Mouse (Mus musculus) midbrain, embryonic 13.5 days (tissue): ENCODE data around the gene Odf3l2. TPM values are rescaled to one million over a fixed set of nuclear protein-coding genes. Genes with fewer than 3 reads are reported as not detected.

ENCODE experiments used
- ATAC-seq: fragments of 200-750 bp; cut with Nextera tagmentation; 2 replicates; pipeline ENCODE4 v1.8.0; 2017; ENCODE audit warnings: mild to moderate bottlenecking, moderate TSS enrichment, moderate library complexity
- H3K27ac ChIP-seq: fragments of 300-500 bp; sonication (generic); 2 replicates; pipeline ENCODE4 v1.5.1; 2015; ENCODE audit warnings: inconsistent platforms, mild to moderate bottlenecking, moderate library complexity
- H3K27me3 ChIP-seq: fragments of 300-500 bp; sonication (generic); 2 replicates; pipeline ENCODE4 v1.6.1; 2015; ENCODE audit warnings: mild to moderate bottlenecking, inconsistent platforms
- H3K36me3 ChIP-seq: fragments of 300-500 bp; sonication (generic); 2 replicates; pipeline ENCODE4 v1.6.1; 2015; ENCODE audit warnings: mild to moderate bottlenecking, inconsistent platforms
- H3K4me1 ChIP-seq: fragments of 300-500 bp; sonication (generic); replicated peaks from 2 replicates; pipeline ENCODE4 v1.6.1; 2015; ENCODE audit warnings: inconsistent platforms
- H3K4me2 ChIP-seq: fragments of 300-500 bp; sonication (generic); replicated peaks from 2 replicates; pipeline ENCODE4 v1.6.1; 2015; ENCODE audit warnings: moderate library complexity, mild to moderate bottlenecking, inconsistent platforms
- H3K4me3 ChIP-seq: fragments of 300-500 bp; sonication (generic); replicated peaks from 2 replicates; pipeline ENCODE4 v1.5.1; 2015; ENCODE audit warnings: mild to moderate bottlenecking, inconsistent platforms
- H3K9ac ChIP-seq: fragments of 300-500 bp; sonication (generic); replicated peaks from 2 replicates; pipeline ENCODE4 v1.6.1; 2015; ENCODE audit warnings: mild to moderate bottlenecking, inconsistent platforms
- H3K9me3 ChIP-seq: fragments of 300-500 bp; sonication (generic); 2 replicates; pipeline ENCODE4 v1.6.1; 2016; ENCODE audit warnings: mild to moderate bottlenecking, inconsistent platforms
- WGBS: fragments of 180-500 bp; shearing (Covaris S2); methylation state at CpG from one replicate; pipeline ENCODE4 v1.1.7; 2015; 5-methylcytosine and 5-hydroxymethylcytosine counted together
- polyA plus RNA-seq: library from polyadenylated mRNA; unstranded; fragments of >200 nt; fragmentation: Nextera tagmentation; extraction: Ambion mirVana; gene quantifications from 2 replicates; pipeline ENCODE4 v1.2.1, GENCODE M21; 2015

Gene Odf3l2
- polyA plus RNA-seq, 1 experiment from 2014 or later, result not detected

DNA sequence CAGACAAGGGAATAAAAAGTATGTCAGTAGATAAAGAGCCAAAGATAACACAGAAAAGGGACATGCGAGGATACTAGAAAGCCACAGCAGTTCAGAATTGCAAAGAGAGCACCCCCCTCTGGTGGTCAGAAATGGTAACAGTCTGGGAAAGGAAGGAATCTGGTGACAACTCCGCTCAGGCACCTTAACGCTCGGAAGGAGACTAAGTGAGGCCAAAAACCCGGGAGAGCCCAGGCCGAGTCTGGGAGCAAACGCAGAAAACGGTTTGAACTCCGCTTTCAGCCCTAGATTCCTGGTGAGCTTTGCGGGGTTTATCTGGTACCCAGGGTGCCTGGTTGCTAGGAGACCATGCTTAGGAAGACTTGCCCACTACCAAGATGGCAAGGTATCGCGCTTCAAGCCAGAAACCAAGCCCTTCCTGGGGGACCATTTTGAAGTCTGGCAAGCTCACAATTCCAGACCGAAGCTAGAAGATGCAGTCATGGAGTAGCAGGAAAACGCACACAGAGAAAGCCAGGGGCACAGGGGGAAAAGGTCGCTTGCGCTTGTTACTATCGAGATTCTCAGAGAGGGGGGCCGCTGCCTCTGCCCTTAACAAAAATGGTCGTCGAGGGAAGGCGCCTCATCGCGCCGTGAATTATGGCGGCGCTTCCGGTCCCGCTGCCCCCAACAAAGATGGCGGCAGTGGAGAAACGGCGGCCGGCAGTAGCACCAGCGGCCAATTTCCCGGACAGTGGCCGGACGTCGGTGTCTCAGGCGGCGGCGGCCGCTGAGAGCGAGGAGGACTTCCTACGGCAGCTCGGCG is 23.4 kb upstream of the Odf3l2 start, which contains the start of gene Tpgs1:
Gene Tpgs1 (plus strand): TSS at position 599 of the 805 bp plus-strand sequence.
- peak; percentile 83 for ATAC-seq
- Histone ChIP-seq H3K4me1 (peaks cover 28% of the 10 kb centered on the region), H3K27ac (peak within 1 kb of the TSS; percentile 98), H3K4me2 (peak within 1 kb of the TSS; percentile 86), H3K9me3 (no peaks in the 10 kb centered on the region), H3K4me3 (peak within 1 kb of the TSS; percentile 95), H3K27me3 (no peaks in the 10 kb centered on the region), H3K36me3 (peaks cover 16% of the 10 kb centered on the region), H3K9ac (peak within 1 kb of the TSS; percentile 95)
- WGBS, result under 1% methylated on average over 45 of the region's 45 CpGs

DNA sequence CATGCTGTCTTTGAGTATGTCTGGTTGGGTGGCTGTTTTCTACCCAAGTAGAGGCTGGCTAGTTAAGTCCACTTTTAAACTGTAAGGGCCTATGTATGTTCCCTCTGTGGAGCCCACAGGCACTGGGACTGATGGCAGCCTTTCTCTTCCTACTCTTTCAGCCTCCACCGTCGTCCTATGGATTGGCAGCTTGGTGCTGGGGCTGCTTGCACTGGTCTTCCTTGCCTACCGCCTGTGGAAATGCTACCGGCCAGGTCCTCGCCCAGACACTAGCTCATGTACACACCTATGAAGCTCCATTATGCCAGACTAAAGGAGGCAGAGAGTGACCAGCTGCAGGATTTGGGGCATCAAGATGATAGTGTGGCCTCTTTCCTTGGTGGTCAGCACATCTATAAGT is 22.5 kb upstream of the Odf3l2 start:
- Histone ChIP-seq H3K9ac (peak overlapping the region; percentile 8; the same call in 1 of the 2 replicates), H3K36me3 (peaks cover 8% of the 10 kb centered on the region), H3K4me1 (peaks cover 28% of the 10 kb centered on the region), H3K27ac (peak overlapping the region; percentile 98), H3K4me2 (peak overlapping the region; percentile 86), H3K4me3 (peak overlapping the region; percentile 95; the same call in 1 of the 2 replicates), H3K9me3 (no peaks in the 10 kb centered on the region), H3K27me3 (no peaks in the 10 kb centered on the region)
- ATAC-seq, result no peak
- WGBS, result 81% methylated on average over 5 of the region's 5 CpGs

DNA sequence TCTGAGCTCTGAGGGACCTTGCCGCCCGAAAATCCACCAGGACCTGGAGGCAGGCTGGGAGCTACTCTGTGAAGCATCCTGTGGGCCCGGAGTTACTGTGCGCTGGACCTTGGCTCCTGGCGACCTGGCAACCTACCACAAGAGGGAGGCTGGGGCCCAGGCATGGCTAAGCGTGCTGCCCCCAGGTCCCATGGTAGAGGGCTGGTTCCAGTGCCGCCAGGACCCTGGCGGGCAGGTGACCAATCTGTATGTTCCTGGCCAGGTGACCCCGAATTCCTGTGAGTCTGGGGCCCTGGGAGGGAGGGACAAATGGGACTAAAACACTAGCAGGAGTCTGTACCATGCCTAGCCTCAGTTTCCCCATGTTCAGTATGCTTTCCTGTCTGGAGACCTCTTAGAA is 21.0 kb upstream of the Odf3l2 start:
- no peak overlapping the region for H3K4me2 ChIP-seq
- no peaks in the 10 kb centered on the region for H3K36me3 ChIP-seq
- H3K27me3 ChIP-seq, result no peaks in the 10 kb centered on the region
- no peak overlapping the region for H3K9ac ChIP-seq
- ATAC-seq, result no peak
- no peak overlapping the region for H3K4me3 ChIP-seq
- peaks cover 28% of the 10 kb centered on the region for H3K4me1 ChIP-seq
- H3K9me3 ChIP-seq, result no peaks in the 10 kb centered on the region
- WGBS, result 73% methylated on average over 9 of the region's 9 CpGs
- H3K27ac ChIP-seq, result no peak overlapping the region

DNA sequence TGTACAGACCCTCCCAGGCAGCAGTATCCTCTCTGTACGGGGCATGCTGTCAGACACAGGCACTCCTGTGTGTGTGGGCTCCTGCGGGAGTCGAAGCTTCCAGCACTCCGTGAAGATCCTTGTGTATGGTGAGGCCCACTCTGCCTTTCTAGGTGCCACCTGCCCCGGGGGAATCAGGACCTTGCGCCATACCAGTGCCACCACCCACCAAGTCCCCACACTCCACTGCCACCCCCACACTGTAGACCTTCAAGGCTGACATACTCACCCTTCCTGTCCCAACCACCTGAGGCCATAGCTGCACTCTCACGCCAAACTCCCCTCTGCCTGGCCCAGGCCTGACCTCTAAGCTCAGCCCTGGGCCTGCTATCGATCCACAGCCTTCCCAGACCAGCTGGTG is 19.5 kb upstream of the Odf3l2 start:
- Histone ChIP-seq H3K4me2 (no peak overlapping the region), H3K4me1 (peaks cover 14% of the 10 kb centered on the region), H3K4me3 (no peak overlapping the region), H3K9me3 (no peaks in the 10 kb centered on the region), H3K27me3 (no peaks in the 10 kb centered on the region), H3K9ac (no peak overlapping the region), H3K36me3 (no peaks in the 10 kb centered on the region), H3K27ac (no peak overlapping the region)
- no peak for ATAC-seq
- 83% methylated on average over 8 of the region's 8 CpGs for WGBS

DNA sequence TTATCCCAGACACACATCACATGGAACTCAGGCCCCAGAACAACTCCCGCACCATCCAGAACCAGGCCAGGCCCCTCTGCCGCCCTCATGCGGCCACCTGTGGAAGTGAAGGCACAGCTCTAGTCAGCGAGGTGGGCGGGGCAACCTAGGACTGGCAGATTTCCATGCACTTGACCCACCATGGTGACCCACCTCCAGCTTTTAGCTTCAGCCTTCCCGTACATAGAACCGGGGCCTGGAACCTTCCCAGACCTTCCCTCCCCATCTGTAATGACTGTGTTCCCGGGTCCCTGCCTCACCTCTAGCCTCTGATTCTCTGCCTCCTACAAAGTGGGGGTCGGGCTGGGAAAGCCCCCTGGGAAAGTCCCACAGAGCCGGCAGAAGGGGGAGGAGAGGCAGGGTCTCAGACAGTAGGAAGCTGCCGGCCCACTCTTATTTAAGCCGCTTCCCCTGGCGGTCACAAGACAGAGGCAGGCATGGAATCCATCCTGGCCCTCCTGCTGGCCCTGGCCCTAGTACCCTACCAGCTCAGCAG is 18.7 kb upstream of the Odf3l2 start, which contains the start of gene Madcam1:
Gene Madcam1 (plus strand): TSS at position 429 of the 535 bp plus-strand sequence.
- Histone ChIP-seq H3K4me2 (no peak within 1 kb of the TSS), H3K36me3 (no peaks in the 10 kb centered on the region), H3K27me3 (no peaks in the 10 kb centered on the region), H3K4me1 (peaks cover 12% of the 10 kb centered on the region), H3K27ac (no peak within 1 kb of the TSS), H3K9me3 (no peaks in the 10 kb centered on the region), H3K4me3 (no peak within 1 kb of the TSS), H3K9ac (no peak within 1 kb of the TSS)
- WGBS, result 9% methylated on average over 13 of the region's 13 CpGs
- 0 out of 2 replicates have a peak, but pooled peaks have one; percentile 10 for ATAC-seq

DNA sequence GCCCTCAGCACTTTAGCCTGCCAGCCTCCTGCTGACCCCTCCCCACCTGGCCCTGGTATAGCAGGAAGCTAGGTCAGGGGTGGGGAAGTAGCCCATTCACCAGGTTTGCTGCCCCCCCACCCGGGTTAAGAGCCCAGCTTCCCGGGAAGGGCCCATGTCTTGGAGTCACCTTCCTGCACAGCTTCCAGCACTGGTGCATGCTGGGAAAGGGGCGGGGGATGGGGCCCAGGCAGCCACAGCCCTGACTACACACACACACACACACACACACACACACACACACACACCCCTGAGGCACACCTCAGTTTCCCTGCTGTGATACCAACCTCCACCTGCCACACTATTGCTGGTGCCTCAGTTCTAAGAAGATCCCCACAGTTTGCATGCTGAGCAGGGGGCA is 16.3 kb upstream of the Odf3l2 start:
- Histone ChIP-seq H3K9ac (no peak overlapping the region), H3K27ac (no peak overlapping the region), H3K9me3 (no peaks in the 10 kb centered on the region), H3K36me3 (no peaks in the 10 kb centered on the region), H3K4me2 (no peak overlapping the region), H3K4me3 (no peak overlapping the region), H3K4me1 (peaks cover 4% of the 10 kb centered on the region; the same call in 1 of the 2 replicates), H3K27me3 (no peaks in the 10 kb centered on the region)
- no peak for ATAC-seq
- WGBS, result 38% methylated on average over 3 of the region's 3 CpGs

DNA sequence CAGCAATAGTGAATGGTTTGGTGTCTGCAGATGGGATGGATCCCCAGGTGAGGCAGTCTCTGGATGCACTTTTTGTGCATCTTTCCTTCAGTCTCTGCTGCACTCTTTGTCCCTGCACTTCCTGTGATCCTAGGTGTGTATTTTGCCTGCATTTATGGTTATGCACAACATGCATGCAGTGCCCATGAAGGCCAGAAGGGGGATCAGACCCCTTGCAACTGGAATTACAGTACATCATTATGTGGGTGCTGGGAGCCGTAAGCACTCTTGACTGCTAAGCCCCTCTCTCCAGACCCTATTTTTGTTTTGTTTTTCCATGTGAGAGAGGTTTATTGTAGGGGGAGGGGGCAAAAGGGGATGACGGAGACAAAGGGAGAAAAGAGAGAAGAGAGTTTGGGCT is 14.8 kb upstream of the Odf3l2 start:
- H3K4me2 ChIP-seq, result no peak overlapping the region
- H3K4me3 ChIP-seq, result no peak overlapping the region
- 66% methylated on average over 2 of the region's 2 CpGs for WGBS
- ATAC-seq, result no peak
- H3K27me3 ChIP-seq, result no peaks in the 10 kb centered on the region
- no peak overlapping the region for H3K27ac ChIP-seq
- no peaks in the 10 kb centered on the region for H3K9me3 ChIP-seq
- no peak overlapping the region for H3K9ac ChIP-seq
- H3K36me3 ChIP-seq, result no peaks in the 10 kb centered on the region
- peaks cover 8% of the 10 kb centered on the region for H3K4me1 ChIP-seq

DNA sequence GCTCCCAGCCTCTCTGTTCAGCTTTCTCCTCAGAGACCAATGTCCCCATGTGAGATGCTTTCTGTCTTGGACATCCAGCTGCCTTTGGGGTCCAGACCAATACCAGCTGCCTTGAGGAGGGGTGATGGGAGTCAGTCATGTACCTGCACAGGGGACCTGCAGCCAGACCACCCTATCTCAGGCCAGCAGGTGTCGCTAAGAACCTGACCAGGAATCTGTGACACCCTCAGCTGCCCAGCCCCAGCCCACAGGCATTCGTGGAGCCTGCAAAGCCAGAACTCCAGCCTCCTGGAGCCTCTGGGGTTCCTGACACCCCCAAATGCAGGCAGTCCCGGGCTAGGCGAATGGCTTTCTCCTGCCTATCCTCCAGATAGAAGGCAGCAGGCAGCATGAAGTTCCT is 13.3 kb upstream of the Odf3l2 start:
- ATAC-seq, result no peak
- Histone ChIP-seq H3K27ac (no peak overlapping the region), H3K9me3 (no peaks in the 10 kb centered on the region), H3K27me3 (no peaks in the 10 kb centered on the region), H3K4me1 (peaks cover 19% of the 10 kb centered on the region), H3K4me2 (no peak overlapping the region), H3K9ac (no peak overlapping the region), H3K36me3 (no peaks in the 10 kb centered on the region), H3K4me3 (no peak overlapping the region)
- WGBS, result 17% methylated on average over 4 of the region's 4 CpGs

DNA sequence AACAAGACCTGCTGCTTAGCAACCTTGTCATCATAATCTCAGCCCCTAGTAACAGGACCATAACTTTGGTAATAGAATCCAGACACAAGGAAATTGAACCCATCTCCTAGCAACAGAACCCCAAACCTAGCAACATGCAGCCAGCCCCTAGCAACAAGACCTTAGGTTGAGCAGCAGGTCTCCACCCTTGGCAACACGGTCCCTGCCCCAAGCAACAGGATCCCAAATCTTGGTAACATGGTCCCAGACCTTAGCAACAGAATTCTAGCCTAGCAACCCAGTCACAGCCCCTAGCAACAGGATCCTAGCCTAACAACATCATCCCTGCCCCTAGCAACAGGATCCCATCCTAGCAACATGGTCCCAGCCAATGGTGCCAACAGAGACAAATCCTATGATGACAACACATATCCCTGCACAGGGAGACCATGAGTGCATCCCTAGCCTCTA is 9.4 kb upstream of the Odf3l2 start:
- WGBS, result 0% methylated on average over 1 of the region's 1 CpGs
- H3K4me1 ChIP-seq, result peaks cover 21% of the 10 kb centered on the region
- H3K27me3 ChIP-seq, result no peaks in the 10 kb centered on the region
- H3K4me2 ChIP-seq, result 0 out of 2 replicates have a peak overlapping the region, but pooled peaks have one; percentile 3
- no peaks in the 10 kb centered on the region for H3K9me3 ChIP-seq
- H3K4me3 ChIP-seq, result no peak overlapping the region
- peak; percentile 90 for ATAC-seq
- no peak overlapping the region for H3K9ac ChIP-seq
- H3K27ac ChIP-seq, result peak overlapping the region; percentile 80
- no peaks in the 10 kb centered on the region for H3K36me3 ChIP-seq

DNA sequence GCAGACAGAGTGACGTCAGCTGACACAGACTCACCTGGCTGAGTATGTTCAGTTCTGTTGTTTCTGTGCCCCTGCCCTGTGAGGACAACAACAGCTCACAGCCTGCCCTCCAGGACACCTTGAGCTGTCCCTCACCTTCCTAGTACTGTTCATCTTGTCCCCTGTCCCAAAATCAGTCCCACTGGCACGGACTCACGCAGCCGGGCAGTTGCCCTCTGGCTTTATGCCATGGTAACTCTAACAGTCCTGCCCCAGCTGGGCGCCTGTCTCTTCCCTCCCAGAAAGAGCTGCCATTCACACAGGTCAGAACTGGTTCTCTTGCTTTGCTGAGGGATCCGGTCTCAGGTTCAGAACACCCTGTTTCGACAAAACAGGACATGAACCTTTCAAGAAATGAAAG is 7.3 kb upstream of the Odf3l2 start:
- no peak overlapping the region for H3K9ac ChIP-seq
- no peaks in the 10 kb centered on the region for H3K27me3 ChIP-seq
- WGBS, result 86% methylated on average over 7 of the region's 7 CpGs
- peaks cover 21% of the 10 kb centered on the region for H3K4me1 ChIP-seq
- no peak overlapping the region for H3K4me3 ChIP-seq
- no peaks in the 10 kb centered on the region for H3K9me3 ChIP-seq
- H3K36me3 ChIP-seq, result no peaks in the 10 kb centered on the region
- H3K27ac ChIP-seq, result no peak overlapping the region
- no peak for ATAC-seq
- no peak overlapping the region for H3K4me2 ChIP-seq

DNA sequence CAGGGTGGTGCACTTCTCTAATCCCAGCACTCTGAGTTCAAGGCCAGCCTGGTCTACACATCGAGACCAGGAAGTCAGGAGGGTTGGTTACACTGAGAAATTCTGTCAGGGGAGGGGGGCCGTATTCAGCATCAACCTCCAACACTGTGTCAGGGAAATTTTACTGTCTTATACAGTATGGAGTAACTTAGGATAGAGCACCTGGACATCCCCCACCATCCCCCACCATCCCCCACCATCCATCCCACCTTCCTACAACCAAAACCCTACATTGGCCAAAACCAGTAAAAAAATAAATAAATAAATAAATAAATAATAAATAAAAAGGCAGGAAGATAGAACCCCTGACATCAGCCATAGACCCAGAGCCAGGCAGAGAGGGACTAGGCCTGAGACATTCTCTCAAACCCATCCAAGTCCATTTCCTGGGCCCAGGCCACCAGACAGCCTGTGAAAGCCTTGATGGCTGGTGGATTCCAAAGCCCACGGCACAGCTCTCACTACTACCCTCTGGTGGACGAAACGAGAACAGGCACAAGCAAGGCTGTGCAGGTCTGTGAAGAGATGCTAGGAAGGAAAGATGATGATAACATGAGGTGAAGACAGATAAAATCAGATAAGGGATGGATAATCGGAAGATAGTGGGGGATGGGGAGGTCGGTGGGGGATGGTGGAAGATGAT is 3.7 kb upstream of the Odf3l2 start:
- H3K4me2 ChIP-seq, result no peak overlapping the region
- no peaks in the 10 kb centered on the region for H3K36me3 ChIP-seq

More for the DNA sequence above, 3.7 kb upstream of the Odf3l2 start:
- Histone ChIP-seq H3K27ac (no peak overlapping the region), H3K4me1 (peaks cover 6% of the 10 kb centered on the region), H3K4me3 (no peak overlapping the region), H3K9ac (no peak overlapping the region), H3K27me3 (no peaks in the 10 kb centered on the region), H3K9me3 (no peaks in the 10 kb centered on the region)
- 30% methylated on average over 7 of the region's 7 CpGs for WGBS
- peak; percentile 69 for ATAC-seq
